Mouse (Mus musculus) heart, adult 2 months (tissue): ENCODE results near the gene Ntrk3. TPM values are rescaled to one million over a fixed set of nuclear protein-coding genes. Genes with fewer than 3 reads are reported as not detected.

Experiments used
- DNase-seq, 2 experiments: peaks; one replicate each; pipeline ENCODE4 v3.0.0; 2021
- H3K27ac ChIP-seq: fragments of 200-600 bp; 2 replicates; pipeline ENCODE4 v1.8.1; 2022
- H3K27me3 ChIP-seq: fragments of 200-500 bp; 2 replicates; pipeline ENCODE4 v1.6.1; 2012; ENCODE audit warnings: mild to moderate bottlenecking, low read length, inconsistent platforms, mixed read lengths; ENCODE audit not compliant: control insufficient read depth, insufficient read depth
- H3K36me3 ChIP-seq: fragments of 200-500 bp; 2 replicates; pipeline ENCODE4 v1.6.1; 2012; ENCODE audit warnings: low read length, inconsistent platforms; ENCODE audit not compliant: control insufficient read depth, insufficient read depth
- H3K4me1 ChIP-seq: fragments of 200-500 bp; 2 replicates; pipeline ENCODE4 v1.6.1; 2011; ENCODE audit warnings: low read length; ENCODE audit not compliant: control insufficient read depth, insufficient read depth
- H3K4me3 ChIP-seq: fragments of 200-600 bp; 2 replicates; pipeline ENCODE4 v1.8.1; 2022
- H3K79me2 ChIP-seq: fragments of 200-500 bp; replicated peaks from 2 replicates; pipeline ENCODE4 v1.6.1; 2012; ENCODE audit warnings: mild to moderate bottlenecking, inconsistent platforms, low read length, moderate library complexity, mixed read lengths; ENCODE audit not compliant: control insufficient read depth, insufficient read depth
- H3K9ac ChIP-seq: fragments of 200-500 bp; 2 replicates; pipeline ENCODE4 v1.6.1; 2012; ENCODE audit warnings: low read depth, mild to moderate bottlenecking, control low read depth, inconsistent platforms, low read length, mixed read lengths
- CTCF ChIP-seq: fragments of 200-600 bp; IDR thresholded peaks from 2 replicates; pipeline ENCODE4 v1.8.1; 2022; ENCODE audit warnings: antibody characterized with exemption, mild to moderate bottlenecking, moderate library complexity
- EP300 ChIP-seq: fragments of 200-500 bp; IDR thresholded peaks from 2 replicates; pipeline ENCODE4 v1.6.1; 2011; ENCODE audit warnings: low read depth, low read length, control low read depth; ENCODE audit not compliant: insufficient read depth
- POLR2A ChIP-seq: fragments of 200-500 bp; IDR thresholded peaks from 2 replicates; pipeline ENCODE4 v1.6.1; 2011; ENCODE audit warnings: mild to moderate bottlenecking, low read depth, low read length, control low read depth; ENCODE audit not compliant: insufficient read depth
- WGBS: fragments of 180-500 bp; shearing (Covaris S2); methylation state at CpG from one replicate; pipeline ENCODE4 v1.1.7; 2018; 5-methylcytosine and 5-hydroxymethylcytosine counted together
- intact Hi-C: fragments of 180-260 bp; cut with DNase I; formaldehyde crosslinking; loops from one replicate; pipeline ENCODE4 v1.15.1; 2025
- polyA plus RNA-seq: library from polyadenylated mRNA; depleted of rRNA; stranded (reverse); fragments of >200 nt; gene quantifications from 2 replicates; pipeline ENCODE4 v1.2.3, GENCODE M21; 2012
- total RNA-seq, 2 experiments: library from RNA; stranded (reverse); gene quantifications; 2 replicates each; pipeline ENCODE4 v1.2.3; 2021

Ntrk3 gene
- total and polyA plus RNA-seq, 3 experiments = 1.4 to 9.1 (median 1.8) TPM

DNA sequence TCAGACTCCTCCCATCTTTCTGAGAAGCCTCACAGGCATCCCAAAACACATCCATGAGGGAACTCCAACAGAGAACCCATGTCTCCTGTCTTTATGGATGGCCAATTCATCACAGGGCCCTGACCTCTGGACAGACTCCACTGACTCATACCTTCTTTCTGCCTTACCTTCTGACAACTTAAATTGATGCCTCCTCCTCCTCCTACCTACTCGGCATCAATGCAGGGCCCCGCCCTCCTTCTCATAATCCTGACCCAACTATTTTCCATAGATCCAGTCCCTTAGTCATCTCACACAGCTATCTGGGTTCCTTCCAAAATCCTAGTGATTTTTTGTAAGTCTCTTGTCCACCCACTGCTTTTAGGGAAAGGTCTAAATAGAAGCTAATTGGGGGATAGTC, 78.0 kb downstream of the Ntrk3 start:
- intact Hi-C loops = no loop called here
- Histone ChIP-seq H3K9ac (no peak overlapping the region), H3K4me3 (no peak overlapping the region), H3K27me3 (no peaks in the 10 kb centered on the region), H3K36me3 (no peaks in the 10 kb centered on the region), H3K4me1 (no peaks in the 10 kb centered on the region; the same call in 1 of the 2 replicates), H3K27ac (no peak overlapping the region), H3K79me2 (no peaks in the 10 kb centered on the region)
- WGBS = 72% methylated on average over 2 of the region's 2 CpGs
- TF ChIP-seq CTCF (no peak), EP300 (no peak), POLR2A (no peak)
- DNase-seq = no peak

DNA sequence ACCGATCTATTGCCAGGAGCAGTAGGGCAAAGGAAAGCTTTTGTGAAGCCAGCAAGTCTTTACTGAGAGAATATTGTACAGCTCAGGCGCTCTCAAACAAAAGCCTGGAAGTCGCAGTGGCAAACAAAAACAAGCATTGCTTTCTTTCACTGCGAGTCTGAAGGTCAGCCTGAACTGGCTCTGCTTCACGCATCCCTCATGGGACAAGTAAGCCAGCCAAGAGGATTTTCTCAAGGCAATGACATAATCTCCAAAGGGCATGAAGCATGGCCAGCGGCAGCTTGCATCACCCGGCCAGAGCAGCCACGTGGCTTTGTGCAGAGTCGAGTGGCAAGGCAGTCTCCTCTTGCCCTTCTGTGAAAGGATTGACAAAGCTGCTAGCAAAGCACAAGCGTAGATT, 79.8 kb downstream of the Ntrk3 start:
- DNase-seq = peak; percentile 41 to 47
- 47% methylated on average over 10 of the region's 10 CpGs for WGBS
- intact Hi-C loops = no loop called here
- no peak overlapping the region for H3K9ac ChIP-seq
- no peaks in the 10 kb centered on the region for H3K27me3 ChIP-seq
- no peaks in the 10 kb centered on the region for H3K36me3 ChIP-seq
- H3K4me3 ChIP-seq = no peak overlapping the region
- H3K79me2 ChIP-seq = no peaks in the 10 kb centered on the region
- no peak overlapping the region for H3K27ac ChIP-seq
- no peaks in the 10 kb centered on the region; the same call in 1 of the 2 replicates for H3K4me1 ChIP-seq
- TF ChIP-seq EP300 = no peak
- TF ChIP-seq CTCF = no peak
- no peak for TF ChIP-seq POLR2A

DNA sequence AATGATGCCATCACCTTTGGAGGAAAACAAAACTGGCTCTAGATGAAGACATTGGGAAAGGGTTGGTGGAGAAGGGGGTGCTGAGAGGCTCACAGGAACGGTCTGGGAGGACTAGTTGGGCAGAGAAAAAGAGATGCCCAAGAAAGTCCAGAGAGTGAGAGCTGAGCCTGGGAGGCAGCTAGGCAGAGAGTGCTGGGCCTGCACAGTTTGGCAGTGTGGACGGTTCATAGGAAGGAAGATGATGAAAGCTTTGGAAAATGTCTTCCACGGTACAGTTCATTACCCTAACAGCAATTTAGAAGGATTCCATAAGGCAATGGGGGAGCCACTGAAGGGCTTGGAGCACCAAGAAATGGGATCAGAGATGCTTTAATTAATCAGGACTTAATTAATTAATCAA, 81.6 kb downstream of the Ntrk3 start:
- WGBS = 58% methylated on average over 3 of the region's 3 CpGs
- Histone ChIP-seq H3K4me3 (no peak overlapping the region), H3K4me1 (no peaks in the 10 kb centered on the region; the same call in 1 of the 2 replicates), H3K9ac (no peak overlapping the region), H3K36me3 (no peaks in the 10 kb centered on the region), H3K79me2 (no peaks in the 10 kb centered on the region), H3K27ac (no peak overlapping the region), H3K27me3 (no peaks in the 10 kb centered on the region)
- DNase-seq = no peak
- intact Hi-C loops = no loop called here
- TF ChIP-seq EP300 (no peak), POLR2A (no peak), CTCF (no peak)

DNA sequence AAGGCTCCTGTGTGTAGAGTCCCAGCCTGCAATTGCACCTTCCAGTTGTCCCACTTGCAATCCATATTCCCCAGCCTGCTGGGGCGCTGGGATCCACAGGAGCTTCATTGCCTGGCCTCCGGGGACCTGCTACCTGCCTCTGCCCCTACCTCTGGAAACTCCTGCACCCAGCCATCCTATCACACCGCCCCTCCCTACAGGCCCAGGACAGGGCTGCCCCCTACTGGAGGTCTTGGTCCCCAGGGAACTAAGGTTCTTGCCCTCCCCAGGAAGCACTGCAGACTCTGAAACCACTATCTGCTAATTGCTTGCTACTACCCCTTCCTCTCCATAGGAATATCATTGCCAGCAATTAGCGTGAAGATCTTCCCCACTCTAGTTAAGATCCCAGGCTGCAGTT, 84.1 kb downstream of the Ntrk3 start:
- no peaks in the 10 kb centered on the region for H3K27me3 ChIP-seq
- no peak for TF ChIP-seq POLR2A
- no peak for TF ChIP-seq CTCF
- TF ChIP-seq EP300 = no peak

DNA sequence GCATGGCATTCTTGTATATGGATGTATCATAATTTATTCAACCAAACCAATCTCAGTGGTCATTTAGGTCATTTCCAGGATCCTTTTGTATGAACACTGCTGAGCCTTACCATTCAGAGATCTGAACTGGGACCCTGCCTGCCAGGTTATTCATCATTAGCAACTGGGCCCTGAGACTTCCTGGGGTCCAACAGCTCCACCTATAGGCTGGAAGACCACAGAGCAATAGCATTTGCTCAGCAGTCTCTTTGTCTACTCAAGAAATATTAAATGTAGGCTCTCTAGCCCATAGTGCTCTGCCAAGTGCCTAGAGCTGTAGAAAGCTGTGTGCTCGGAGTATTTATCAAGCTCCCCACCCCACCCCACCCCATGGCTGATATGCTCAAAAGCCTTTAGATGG, 85.5 kb downstream of the Ntrk3 start:
- 31% methylated on average over 1 of the region's 1 CpGs for WGBS
- Histone ChIP-seq H3K27me3 (no peaks in the 10 kb centered on the region), H3K4me1 (no peaks in the 10 kb centered on the region), H3K9ac (no peak overlapping the region), H3K36me3 (no peaks in the 10 kb centered on the region), H3K4me3 (no peak overlapping the region), H3K79me2 (no peaks in the 10 kb centered on the region), H3K27ac (no peak overlapping the region)
- intact Hi-C loops = no loop called here
- TF ChIP-seq POLR2A (no peak), EP300 (no peak), CTCF (no peak)
- no peak for DNase-seq

More for the DNA sequence above, 84.1 kb downstream of the Ntrk3 start:
- H3K27ac ChIP-seq = no peak overlapping the region
- intact Hi-C loops = no loop called here
- no peaks in the 10 kb centered on the region; the same call in 1 of the 2 replicates for H3K4me1 ChIP-seq
- DNase-seq = no peak
- H3K9ac ChIP-seq = no peak overlapping the region
- H3K36me3 ChIP-seq = no peaks in the 10 kb centered on the region
- WGBS = 28% methylated on average over 4 of the region's 4 CpGs
- no peak overlapping the region for H3K4me3 ChIP-seq
- no peaks in the 10 kb centered on the region for H3K79me2 ChIP-seq

DNA sequence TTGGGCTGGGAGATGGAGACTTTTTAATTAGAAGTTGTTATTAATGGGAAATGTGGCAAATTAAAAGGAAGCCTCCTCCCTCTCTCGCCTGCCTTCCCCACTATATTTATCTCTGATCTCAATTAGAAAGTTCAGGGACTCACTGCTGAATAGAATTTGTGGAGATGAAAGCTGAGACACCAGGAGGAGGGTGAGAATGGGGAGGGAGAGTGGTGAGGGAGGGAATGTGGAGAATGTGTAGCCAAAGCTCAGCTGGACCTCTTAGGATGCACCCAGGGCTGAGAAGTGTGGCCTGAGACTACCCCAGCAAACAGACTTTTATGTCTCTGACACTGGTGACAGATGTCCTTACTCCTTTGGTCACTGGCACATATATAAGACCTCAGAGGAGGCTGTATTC, 86.3 kb downstream of the Ntrk3 start:
- intact Hi-C loops = no loop called here
- Histone ChIP-seq H3K79me2 (no peaks in the 10 kb centered on the region), H3K4me1 (no peaks in the 10 kb centered on the region), H3K4me3 (no peak overlapping the region), H3K27me3 (no peaks in the 10 kb centered on the region), H3K9ac (no peak overlapping the region), H3K27ac (no peak overlapping the region), H3K36me3 (no peaks in the 10 kb centered on the region)
- 22% methylated on average over 1 of the region's 1 CpGs for WGBS
- DNase-seq = no peak
- no peak for TF ChIP-seq EP300
